Mouse (Mus musculus) right cerebral cortex, postnatal 4 days (tissue): ENCODE results near the gene Foxr1.
"Not testable (repeated sequence)": the region's sequence is repeated elsewhere in the genome, so short reads cannot be mapped to it uniquely, and the experiment has no call there.

Experiments used
- DNase-seq: peaks from one replicate; pipeline ENCODE4 v3.0.0-alpha.2; 2022

Gene Foxr1

DNA sequence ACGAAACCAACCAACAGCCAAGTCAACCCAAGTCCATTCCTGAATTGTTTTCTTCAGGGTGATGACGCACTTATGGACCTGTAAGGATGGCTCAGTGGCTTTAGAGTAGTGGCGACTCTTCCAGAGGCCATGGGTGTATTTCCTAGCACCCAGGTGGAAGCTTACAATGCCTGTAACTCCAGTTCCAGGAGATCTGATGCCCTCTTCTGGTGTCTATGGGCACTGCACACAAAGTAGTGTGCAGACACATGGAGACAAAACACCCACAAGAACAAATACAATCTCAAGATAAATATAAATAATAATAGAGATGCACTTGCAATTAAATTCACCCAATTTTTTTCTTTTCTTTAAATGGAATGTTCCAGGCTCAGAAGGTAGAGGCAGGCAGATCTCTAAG is 35.0 kb upstream of the Foxr1 start:
- no peak for DNase-seq

DNA sequence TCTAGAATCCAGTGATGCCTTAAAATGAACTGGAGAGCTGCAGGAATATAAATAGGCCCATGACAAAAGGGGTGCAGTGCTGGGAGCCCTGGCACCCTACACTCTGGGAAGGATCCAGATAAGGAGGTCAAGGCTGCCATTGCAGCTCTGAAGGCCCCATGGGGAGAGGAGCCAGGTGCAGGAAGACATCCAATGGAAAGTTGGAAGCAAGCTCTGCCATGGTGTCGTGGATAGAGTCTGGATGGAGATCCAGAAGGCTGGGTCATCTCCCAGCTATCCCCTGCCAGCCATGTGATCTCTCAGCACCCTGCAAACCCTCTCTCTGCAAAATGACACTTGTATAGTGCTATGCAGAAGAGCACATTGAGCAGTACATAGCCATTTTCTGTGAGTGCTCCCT is 33.4 kb upstream of the Foxr1 start:
- no peak for DNase-seq

DNA sequence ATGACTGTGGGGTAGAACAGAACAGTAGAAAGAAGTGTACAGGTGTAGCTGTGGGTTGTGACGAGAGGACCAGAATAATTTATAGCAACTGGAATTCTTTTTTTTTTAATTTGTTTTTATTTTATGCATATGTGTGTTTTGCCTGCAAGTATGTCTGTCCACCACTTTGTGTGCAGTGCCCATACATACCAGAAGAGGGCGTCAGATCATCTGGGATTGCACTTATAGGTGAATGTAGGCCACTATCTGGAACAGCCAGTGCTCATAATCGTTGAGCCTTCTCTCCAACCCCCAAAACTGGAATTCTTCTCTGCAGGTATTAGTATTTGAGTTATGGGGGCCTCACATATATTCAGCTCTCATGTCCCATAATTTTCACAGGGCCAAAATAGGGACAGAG is 32.2 kb upstream of the Foxr1 start:
- no peak for DNase-seq

DNA sequence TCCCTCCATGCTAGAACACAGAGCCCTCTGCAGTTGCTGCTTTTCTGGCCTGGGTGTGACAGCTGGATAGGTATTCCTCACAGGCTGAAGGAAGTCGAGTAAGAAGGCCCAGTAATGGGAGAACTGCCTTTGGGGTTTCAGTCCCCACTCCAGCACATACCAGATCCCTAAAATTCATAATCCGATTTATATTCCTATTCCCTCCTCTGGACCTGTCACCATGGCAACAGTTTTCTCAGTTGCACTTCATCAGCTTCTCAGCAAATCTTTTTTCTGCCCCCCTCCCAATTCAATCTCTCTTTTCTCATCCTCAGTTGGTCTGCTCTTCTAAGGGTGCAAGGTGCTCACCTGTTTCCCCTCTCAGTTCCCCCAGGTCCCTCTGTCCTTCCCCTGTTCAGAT is 27.9 kb upstream of the Foxr1 start:
- DNase-seq = no peak

DNA sequence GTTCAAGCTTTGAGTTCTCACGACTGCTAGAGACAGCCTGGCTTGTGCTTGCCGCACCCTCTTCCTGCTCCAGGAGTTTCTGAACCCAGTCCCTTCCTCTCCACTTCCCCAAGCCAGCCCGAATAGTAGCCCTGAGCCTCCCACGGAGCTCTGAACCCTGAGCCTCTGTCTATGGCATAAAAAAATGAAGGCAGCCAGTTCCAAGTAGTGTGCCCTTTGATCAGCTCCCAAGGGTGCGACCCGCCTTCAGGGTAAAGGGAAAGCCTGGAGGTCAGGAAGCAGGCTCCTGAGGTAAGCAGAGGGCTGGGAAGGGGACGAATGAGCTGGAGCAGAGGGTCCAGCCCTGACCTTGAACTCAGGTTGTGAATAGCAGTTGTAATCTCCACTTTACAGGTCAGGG is 27.3 kb upstream of the Foxr1 start:
- no peak for DNase-seq

DNA sequence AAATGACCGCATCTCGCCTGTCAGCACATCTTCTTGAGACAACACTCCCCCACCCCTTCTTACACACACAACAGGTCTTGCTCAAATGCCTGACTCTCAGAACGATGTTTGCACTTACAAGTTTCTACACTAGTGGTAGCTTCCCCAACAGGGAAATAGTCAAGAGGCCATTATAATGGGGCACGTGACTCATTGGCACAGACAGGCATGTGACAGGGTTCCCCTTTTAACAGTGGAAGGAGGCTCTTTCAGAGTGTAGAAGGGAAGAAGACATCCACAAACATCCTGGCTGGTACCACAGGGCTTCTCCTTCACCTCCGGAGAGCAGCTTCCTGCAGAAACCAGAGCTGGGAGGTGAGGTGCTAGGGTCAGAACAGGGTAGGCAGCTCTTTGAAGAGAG is 21.0 kb upstream of the Foxr1 start:
- no peak for DNase-seq

DNA sequence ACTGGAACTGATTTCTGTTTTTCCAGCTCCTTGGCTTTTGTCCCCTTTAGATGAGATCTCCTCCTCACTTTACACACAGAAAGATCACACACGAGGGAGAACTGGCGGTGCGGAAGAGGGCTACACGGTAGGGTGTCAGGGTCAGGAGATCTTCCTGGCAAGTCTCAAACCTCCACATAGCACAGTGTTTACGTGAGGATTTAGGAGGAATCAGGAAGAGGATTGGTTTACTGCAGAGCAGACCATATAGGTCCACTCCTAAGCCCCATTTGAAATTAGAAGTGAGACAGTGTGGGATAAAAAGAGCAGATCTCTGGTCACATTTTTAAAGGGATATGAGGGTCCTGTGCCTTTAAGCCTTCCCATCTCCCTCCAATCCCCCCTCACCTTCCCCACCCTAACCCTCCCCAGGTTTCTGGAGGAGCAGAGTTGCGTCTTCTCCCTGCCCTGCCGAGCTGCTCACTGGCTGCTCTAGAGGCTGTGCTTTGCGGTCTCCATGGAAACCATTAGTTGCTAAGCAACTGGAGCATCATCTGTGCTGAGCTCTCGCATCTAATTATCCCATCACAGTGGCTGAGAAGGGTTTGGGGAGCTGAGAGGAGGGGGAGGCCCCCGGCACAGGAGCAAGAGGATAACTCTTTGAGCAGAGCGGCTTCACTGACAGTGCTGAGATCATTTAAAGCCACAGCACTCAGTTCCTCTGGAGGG is 16.3 kb upstream of the Foxr1 start:
- DNase-seq = peak; percentile 75

DNA sequence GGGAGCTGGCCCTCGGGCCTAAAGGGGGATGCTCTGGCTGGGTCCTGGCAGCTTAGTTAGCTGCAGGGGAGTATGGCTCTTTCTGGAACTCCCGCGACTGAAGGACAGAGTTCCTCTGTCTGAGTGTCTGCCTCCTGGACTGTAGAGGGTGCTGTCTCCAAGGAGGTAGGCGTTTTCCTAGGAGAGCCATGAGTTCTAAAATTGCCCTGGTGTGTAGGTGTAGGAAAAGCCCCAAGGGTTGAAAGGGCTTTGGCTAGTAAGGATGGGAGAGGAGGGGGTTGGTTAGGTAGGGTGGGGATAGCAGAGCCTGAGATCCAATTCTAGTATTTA is 13.9 kb upstream of the Foxr1 start, which contains the start of gene Upk2:
TSS of gene Upk2 (minus strand) at position 86 of the 330 bp plus-strand sequence.
- no peak for DNase-seq

DNA sequence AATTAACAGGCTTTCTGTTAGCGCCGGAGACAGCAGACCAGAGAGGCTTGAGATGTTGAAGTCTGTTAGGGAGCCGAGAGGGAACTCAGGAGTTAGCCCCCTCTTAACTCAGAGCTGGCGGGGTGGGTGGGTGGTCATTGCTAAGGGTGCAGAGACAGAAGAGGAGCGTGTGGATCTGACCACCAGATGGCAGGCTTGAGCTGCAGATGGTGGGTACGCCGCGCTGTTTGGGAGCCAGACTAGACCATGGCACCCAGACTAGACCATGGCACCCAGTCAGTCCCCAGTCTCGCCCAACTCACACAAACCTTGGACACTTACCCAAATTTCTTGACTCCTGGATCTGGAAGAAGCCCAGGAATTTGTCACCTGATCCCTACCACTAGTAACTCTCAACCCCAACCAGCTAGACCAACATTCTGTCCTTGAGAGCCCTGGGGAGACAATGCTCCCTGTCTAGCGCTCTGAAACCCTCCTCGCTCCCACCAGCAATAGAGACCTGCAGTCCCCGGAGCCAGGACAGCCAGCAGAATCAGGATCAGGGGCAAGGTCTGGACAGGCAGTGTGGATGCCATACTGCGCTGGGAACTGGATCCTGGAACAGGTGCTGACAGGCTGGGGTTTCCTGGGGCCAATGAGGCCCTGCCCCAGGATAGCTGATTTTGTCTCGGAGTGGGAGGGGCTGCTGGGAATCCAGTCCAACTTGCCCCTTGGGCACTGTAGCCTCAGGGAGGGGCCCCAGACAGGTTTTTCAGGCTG is 13.4 kb upstream of the Foxr1 start:
- peak; percentile 97 for DNase-seq

DNA sequence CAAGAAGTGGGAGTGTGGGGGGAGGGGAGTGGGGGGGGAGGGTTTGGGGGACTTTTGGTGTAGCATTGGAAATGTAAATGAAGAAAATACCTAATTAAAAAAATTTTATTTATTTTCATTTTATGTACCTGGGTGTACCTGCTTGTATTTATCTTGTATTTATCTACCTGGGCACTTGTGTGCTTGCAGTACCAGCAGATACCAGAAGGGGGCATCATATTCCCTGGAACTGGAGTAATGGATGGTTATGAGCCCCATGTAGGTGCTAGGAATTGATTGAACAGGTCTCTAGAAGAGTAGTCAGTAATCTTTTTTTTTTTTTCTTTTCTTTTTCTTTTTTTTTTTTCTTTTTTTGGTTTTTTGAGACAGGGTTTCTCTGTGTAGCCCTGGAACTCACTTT is 9.5 kb upstream of the Foxr1 start:
- DNase-seq = no peak

DNA sequence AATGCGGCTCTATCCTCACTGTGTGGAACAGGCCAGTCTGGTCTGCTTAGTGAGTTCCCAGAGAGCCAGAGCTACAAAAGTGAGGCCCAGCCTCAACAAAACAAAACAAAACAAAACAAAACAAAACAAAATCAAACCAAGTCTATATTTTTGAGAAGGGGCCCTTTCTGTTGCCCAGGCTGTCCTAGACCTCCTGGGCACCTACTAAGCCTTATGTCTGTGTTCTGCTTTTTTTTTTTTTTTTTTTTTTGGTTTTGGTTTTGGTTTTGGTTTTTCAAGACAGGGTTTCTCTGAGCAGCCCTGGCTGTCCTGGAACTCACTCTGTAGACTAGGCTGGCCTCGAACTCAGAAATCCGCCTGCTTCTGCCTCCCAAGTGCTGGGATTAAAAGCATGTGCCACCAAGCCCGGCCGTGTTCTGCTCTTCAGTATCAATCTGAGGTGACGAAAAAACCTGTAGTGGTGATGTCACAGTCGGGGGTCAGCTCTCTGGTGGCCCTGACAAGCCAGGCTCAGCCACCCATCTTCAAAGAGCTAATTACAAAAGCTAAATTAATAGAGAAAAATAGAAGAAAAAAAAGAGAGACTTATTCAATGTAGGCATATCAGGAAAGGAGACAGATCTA is 3.6 kb upstream of the Foxr1 start:
- not testable (repeated sequence) for DNase-seq

DNA sequence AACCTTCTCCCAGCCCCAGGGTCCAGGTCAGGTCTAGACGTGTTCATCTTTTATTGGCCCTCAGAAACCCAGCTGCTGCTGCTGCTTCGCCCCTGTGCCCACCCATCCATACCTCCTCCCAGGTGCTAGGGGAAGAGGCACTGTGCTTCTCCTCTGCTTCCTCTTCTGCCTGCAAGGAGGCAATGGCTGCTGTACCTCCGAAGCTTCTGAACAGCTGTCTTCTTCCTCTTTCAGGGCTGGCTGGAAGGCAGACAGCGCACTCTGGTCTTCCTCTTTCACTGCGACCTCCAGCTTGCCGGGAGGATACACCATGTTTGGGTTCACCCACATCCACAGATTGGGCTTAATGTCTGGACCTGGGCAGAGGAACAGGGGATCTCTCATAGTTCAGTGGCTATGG is 5.2 kb downstream of the Foxr1 start:
- DNase-seq = no peak

DNA sequence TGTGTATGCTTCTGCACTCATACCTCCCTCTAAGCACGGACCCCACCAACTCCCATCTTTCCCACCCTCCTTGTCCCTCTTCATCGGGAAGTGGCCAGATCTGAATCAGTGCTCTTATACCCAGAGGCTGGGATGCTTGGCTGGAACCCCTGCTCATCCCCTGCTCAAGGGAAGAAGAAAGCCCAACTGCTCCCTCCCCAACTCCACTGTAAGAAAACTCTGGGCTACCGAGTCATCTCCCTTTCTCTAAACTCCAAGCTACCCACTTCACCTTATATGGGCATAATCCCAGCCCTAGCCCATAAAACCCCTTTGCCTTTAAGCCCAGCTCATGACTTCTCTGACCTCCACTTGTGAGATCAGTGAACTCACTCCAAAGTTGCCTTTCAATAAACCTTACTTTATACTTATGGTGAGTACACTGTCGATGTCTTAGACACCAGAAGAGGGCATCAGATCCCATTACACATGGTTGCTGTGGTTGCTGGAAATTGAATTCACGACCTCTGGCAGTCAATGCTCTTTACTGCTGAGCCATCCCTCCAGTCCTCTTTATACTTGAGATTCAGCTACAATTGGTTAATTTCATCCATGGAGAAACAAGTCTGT is 8.3 kb downstream of the Foxr1 start:
- no peak for DNase-seq

DNA sequence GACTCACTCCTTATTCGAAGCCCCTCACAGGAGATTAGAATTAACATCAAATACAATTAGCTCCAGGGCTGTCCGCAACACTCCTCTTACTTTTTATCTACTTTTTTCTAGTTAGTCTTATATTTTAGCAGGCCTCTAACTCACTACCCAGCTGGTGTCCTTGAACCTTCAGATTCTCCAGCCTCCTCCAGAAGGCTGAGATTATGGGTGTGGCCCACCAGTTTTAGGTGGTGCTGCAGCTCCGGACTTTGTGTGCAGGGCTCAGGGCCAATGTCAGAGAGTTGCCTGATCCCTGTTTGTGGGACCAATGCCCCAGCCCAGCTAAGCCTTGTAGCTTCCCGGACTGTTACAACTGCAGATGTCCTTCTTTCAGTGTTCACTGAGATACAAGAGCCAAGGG is 17.4 kb downstream of the Foxr1 start:
- DNase-seq = no peak

DNA sequence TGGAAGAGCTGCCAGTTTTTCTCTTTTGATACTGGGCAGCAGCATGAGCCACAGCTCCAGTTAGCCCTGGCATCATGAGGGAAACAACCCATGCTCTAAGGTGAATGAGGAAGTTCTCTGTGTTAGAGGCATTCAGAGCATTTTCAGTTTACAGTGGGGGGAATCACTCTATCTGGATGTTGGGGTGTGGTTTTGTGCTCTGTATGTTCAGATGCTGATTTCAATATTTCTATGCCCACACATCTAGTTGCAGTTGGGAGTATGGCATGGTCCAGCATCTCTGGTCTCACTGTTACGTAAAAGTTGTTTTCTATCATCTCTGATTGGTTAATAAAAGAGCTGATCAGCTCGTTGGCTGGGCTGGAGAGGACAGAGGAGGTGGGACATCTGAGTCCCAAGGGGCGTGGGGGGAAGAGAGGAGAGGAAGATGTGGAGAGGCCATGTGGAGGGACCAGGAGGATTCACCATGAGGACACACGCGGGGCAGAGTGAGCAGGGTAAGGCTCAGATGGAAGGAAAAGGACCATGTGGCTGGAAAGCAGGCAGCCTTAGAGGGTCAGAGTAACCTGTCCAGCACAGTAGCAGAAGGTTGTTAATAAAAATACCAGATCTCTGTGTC is 20.5 kb downstream of the Foxr1 start:
- no peak for DNase-seq

DNA sequence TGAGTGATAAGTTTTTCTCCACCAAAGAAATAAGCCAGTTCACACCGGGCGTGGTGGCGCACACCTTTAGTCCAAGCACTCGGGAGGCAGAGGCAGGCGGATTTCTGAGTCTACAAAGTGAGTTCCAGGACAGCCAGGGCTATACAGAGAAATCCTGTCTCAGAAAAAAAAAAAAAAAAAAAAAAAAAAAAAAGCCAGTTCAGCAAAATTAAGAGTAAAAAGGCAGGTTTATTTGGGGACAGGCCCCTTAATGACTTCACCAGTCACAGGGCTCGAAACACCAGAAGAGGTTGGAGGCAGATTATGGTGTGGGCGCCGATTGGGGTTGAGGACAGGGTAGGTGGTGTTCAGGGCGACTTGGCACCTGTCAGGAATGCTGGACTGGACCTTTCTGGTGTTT is 21.2 kb downstream of the Foxr1 start:
- not testable (repeated sequence) for DNase-seq

DNA sequence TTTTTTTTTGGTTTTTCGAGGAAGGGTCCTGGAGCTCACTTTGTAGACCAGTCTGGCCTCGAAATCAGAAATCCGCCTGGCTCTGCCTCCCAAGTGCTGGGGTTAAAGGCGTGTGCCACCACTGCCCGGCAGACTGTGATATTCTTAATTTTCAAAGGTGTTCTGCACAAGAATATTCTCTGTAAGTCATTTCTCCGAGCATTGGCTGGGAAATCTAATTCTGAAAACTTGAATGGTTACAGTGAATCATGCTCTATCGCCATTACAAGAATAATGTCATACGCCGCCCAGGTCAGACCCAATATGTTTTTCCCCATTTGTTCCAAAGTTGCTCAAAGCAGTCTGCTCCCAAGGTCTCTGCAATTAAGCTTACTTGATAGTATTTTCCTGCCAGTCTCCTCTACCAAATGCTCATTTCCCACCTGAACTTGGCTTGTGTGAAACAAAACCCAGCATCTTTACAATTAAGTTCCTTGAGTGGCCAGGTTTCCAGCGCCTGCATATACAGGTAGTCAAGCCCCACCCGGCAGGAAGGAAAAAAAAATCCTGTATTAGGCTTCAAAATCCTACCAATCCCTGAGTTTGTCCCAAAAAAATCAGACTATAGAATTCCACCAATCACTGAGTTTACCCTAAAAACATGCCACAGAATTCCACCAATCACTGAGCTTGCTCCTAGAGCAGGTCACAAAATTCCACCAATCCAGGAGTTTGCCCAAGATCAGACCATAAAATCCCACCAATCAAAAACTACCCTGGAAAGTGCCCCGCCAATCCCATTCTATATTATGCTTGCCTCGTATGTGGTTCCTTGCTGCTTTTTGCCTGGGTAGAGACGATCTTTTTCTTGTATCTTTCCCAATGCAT is 22.2 kb downstream of the Foxr1 start, which contains the start of gene Ccdc84:
TSS of gene Ccdc84 (minus strand) at position 51 of the 867 bp plus-strand sequence.
- no peak for DNase-seq

DNA sequence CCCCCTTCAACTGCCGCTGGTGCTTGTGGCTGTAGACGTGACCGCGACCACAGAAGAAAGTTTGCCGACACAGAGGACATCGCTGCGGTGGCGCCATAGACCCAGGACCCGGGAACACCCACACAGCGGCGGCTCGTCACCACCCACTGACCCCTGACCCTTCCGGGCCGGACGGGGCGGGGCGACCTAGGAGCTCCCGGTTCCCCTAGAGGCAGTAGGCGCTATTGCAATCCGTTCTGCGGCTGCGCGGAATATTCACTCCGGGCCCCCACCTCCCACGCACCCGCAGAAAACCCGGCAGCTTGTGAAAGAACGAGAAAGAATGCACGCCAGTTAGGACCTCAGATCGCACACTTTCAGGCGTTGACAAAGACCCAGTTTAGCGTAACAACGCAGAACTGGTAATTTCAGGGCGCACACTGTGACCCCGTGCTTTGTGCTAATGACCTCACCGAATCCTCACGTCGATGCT is 23.0 kb downstream of the Foxr1 start:
- peak; percentile 96 for DNase-seq

DNA sequence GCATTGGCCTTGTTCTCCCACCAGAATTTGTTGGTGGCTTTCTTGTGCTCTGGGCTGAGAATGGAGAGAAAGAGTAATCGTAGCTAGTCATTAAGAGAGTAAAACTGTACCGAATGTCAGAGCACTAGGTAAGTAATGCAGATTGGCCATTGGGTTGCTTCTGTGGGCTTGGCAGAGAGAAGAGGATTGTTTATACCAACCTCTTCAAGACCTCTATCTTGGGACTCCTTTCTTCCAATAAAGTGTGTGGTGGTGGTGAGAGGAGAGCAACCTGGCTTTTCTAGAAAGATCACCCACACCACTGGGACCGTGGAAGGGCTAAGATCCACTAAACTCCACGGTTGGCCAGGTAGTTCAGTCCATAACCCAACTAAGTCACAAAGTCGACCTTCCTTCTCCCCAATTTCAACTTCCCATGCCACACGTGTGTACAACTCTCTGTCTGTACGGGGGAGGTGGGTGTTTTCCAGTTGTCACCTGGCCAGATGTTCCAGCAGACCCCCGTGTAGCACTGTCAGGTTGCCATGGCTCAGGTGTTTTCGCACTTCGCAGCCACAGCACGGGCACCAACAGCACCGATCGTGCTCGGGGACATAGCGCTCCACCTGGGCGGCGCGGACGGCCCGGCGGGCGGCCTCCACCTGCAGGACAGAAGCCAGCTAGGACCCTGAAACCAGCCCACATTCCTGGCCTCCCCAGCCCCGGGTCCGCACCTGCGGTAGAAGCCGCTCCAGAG is 23.6 kb downstream of the Foxr1 start:
- no peak for DNase-seq

DNA sequence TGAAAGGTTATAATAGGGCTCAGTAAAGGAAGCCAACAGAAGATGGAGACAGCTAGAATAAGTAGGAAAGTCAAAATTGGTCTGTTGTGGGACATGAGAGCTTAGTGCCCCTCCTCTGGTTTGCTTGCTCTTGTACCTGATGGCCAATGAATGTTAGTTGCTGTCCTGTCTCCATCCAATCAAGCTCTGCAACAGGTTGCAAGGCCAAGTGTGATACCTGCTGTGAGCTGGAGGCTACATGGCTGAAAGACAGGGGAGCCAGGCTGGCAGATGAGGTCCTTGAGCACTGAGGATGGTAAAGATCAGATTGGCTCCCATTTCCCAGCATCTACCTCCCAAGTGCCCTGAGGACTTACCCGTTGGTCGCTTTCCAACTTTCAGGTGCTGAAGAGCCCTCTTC is 28.2 kb downstream of the Foxr1 start:
- no peak for DNase-seq

DNA sequence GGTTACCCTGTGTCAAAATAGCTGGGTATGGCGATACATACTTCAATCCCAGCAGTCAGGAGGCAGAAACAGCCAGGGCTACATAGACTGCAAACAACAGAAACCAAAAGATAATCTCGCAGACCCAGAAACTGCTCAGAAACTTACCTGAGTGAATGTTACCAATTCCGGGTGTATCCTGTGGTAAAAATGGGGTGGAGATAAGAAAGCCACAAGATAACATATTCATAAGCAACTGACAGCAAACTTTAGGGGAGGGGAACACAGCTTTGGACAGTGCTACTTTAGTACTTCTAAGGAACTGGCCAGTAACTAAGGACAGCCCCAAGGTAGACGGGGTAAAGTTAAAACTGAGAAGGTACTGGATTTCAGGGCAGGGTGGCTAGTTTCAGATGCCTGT is 28.6 kb downstream of the Foxr1 start:
- no peak for DNase-seq
